Mouse (Mus musculus): ENCODE data around the gene Dlgap3. TPM values are rescaled to one million over a fixed set of nuclear protein-coding genes. Genes with fewer than 3 reads are reported as not detected.

Dlgap3 gene
- polyA plus RNA-seq, 2 experiments from 2014 or later, result not detected

GRCm38 (mm10) chr4:127174900-127175278 is 5.9 kb downstream of the Dlgap3 start:
- no peak for ATAC-seq

GRCm38 (mm10) chr4:127177961-127178360 is 9.0 kb downstream of the Dlgap3 start:
- no peak for ATAC-seq

- ATAC-seq, result no peak
Measured at GRCm38 (mm10) chr4:127178671-127179070, 9.7 kb downstream of the Dlgap3 start.

- ATAC-seq, result no peak
Measured at GRCm38 (mm10) chr4:127179469-127180449, 10.8 kb downstream of the Dlgap3 start.

- no peak for ATAC-seq
Measured at GRCm38 (mm10) chr4:127180450-127180840, 11.4 kb downstream of the Dlgap3 start.

GRCm38 (mm10) chr4:127181010-127181409 is 12.0 kb downstream of the Dlgap3 start:
- no peak for ATAC-seq

GRCm38 (mm10) chr4:127183867-127184266 is 14.9 kb downstream of the Dlgap3 start:
- no peak for ATAC-seq

GRCm38 (mm10) chr4:127190921-127191320 is 21.9 kb downstream of the Dlgap3 start:
- ATAC-seq, result no peak

- ATAC-seq, result no peak
Measured at GRCm38 (mm10) chr4:127192704-127193103, 23.7 kb downstream of the Dlgap3 start.

GRCm38 (mm10) chr4:127193378-127194155 is 24.6 kb downstream of the Dlgap3 start:
- no peak for ATAC-seq

- ATAC-seq, result no peak
Measured at GRCm38 (mm10) chr4:127194477-127195269, 25.7 kb downstream of the Dlgap3 start.

- no peak for ATAC-seq
Measured at GRCm38 (mm10) chr4:127198609-127199008, 29.6 kb downstream of the Dlgap3 start.

- ATAC-seq, result no peak
Measured at GRCm38 (mm10) chr4:127199406-127199805, 30.4 kb downstream of the Dlgap3 start.

GRCm38 (mm10) chr4:127200164-127200722 is 31.2 kb downstream of the Dlgap3 start:
- no peak for ATAC-seq

GRCm38 (mm10) chr4:127200769-127201617 is 32.0 kb downstream of the Dlgap3 start:
- ATAC-seq, result no peak

GRCm38 (mm10) chr4:127203081-127203480 is 34.1 kb downstream of the Dlgap3 start:
- no peak for ATAC-seq

GRCm38 (mm10) chr4:127211318-127211717 is 42.3 kb downstream of the Dlgap3 start:
- ATAC-seq, result no peak

GRCm38 (mm10) chr4:127214510-127214909 is 45.5 kb downstream of the Dlgap3 start:
- no peak for ATAC-seq

GRCm38 (mm10) chr4:127215103-127215502 is 46.1 kb downstream of the Dlgap3 start:
- ATAC-seq, result no peak

- ATAC-seq, result no peak
Measured at GRCm38 (mm10) chr4:127215799-127216198, 46.8 kb downstream of the Dlgap3 start.

- ATAC-seq, result no peak
Measured at GRCm38 (mm10) chr4:127216251-127216651, 47.2 kb downstream of the Dlgap3 start.
